Mouse (Mus musculus) right cerebral cortex, postnatal 10 days (tissue): ENCODE measurements around the gene Polr2b.

Source experiments
- DNase-seq, 2 experiments: peaks; one replicate each; pipeline ENCODE4 v3.0.0; 2021; ENCODE audit warnings: low spot score in 2 of 2

The Polr2b gene

DNA sequence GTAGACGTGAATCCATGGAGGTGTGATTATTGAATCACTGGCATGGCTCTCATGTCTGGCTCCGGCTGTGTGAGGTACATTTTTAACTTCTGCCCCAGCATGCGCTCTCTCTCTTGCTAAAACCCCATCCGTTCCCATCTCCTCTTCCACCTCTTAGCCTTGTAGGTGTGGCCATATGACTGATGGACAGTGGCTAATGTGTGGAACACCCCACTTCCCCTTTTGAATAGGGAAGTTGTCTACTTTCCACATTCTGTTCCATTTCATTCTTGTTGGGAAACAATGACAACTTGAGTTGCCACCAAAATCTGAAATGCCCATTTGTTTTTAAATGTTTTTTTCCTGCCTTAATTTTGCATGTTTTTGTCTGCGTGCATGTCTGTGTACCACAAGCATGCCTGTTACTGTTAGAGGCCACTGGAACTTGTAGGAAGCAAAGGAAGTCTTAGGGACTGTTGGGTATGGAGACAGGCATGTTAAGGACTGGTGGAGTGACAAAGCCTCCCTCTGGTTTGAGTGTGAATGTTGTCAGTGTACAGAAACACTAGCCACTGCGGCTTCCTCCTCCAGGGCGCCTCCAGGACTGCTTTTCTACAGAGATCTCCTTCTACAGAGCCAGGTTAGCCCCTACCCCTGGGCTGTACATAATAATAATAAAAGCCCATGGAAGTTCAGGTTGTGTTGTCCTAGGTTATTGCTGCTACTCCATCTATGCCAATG, 17.0 kb upstream of the Polr2b start:
- no peak for DNase-seq

GRCm38 (mm10) chr5:77299486-77299885, 10.5 kb upstream of the Polr2b start:
- DNase-seq = no peak

GRCm38 (mm10) chr5:77301296-77301903, 8.5 kb upstream of the Polr2b start:
- DNase-seq = no peak

- DNase-seq = no peak
Observed at GRCm38 (mm10) chr5:77307821-77308553, 2.0 kb upstream of the Polr2b start.

- DNase-seq = peak; percentile 26 to 38
Observed at GRCm38 (mm10) chr5:77309051-77309906, 668 bp upstream of the Polr2b start.

DNA sequence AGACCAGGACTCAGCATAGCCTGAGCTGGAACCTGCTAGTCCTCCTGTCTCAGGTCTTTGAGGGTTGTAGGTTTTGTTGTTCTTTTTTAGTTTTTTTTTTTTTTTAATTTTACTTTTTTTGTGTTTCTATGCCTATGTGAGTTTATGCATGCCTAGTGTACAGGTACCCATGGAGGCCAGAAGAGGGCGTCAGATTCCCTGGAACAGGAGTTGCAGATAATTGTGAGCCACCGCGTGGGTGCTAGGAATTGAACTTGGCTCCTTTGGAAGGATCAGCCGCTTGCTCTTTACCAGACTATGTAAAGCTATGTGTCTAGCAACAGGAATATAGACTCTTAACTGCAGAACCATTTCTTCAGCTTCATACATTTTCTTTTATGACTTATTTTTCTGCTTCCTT, 4.3 kb downstream of the Polr2b start:
- no peak for DNase-seq

- DNase-seq = no peak
Observed at GRCm38 (mm10) chr5:77314986-77315385, 5.0 kb downstream of the Polr2b start.

GRCm38 (mm10) chr5:77324936-77325335, 15.0 kb downstream of the Polr2b start:
- no peak for DNase-seq

- no peak for DNase-seq
Observed at GRCm38 (mm10) chr5:77330154-77330553, 20.2 kb downstream of the Polr2b start.

- no peak for DNase-seq
Observed at GRCm38 (mm10) chr5:77340033-77340432, 30.1 kb downstream of the Polr2b start.

- no peak for DNase-seq
Observed at GRCm38 (mm10) chr5:77348901-77349300, 39.0 kb downstream of the Polr2b start.

DNA sequence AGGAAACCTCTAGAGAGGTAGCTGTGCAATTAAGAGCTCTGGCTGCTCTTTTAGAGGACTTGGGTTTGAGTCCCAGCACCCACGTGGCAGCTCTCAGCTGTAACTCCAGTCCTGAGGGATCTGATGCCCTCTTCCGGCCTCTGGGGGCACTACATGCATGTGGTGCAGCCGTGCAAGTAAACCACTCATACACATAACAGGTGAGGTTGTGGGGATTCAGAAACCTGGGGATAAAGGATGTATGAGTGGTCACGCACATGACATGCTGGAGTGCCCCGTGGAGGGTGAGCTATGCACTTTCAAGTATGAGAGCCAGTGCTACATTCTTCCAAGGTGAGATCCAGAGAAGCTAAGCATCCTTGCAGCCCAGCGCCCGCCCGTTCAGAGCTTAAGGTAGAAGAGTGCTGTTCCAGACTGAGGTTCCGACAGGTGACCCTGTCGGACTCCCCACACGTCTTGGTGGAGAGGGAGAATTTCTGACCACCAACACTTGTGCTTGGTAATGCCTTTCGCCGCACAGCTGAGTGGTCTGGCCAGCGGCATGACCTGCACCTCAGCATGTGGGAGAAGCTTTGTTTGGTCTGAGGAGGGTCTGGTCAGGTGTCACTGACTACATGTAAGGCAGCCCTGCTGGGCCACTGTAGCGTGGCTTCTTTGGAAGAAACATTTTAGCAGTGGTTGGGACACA, 40.2 kb downstream of the Polr2b start:
- DNase-seq = no peak

DNA sequence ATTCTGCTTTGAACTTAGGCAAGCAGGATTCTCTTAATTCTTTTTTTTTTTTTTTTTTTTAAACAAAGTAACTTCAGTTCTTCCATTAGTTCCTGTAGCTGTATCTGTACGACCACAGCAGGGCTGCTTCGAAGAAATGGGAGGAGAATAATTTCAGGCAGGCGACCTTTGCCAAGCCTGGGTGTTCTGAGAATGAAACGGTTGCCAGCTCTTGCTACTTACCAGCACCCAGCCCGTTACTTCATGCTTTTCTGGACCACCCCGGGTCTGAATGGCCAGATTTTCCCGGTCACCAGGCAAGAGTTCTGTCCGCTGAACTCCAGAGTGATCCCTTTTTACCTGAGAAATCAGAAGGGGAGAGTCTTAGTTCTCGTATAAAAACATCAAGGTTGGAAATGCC, 41.7 kb downstream of the Polr2b start:
- DNase-seq = no peak

DNA sequence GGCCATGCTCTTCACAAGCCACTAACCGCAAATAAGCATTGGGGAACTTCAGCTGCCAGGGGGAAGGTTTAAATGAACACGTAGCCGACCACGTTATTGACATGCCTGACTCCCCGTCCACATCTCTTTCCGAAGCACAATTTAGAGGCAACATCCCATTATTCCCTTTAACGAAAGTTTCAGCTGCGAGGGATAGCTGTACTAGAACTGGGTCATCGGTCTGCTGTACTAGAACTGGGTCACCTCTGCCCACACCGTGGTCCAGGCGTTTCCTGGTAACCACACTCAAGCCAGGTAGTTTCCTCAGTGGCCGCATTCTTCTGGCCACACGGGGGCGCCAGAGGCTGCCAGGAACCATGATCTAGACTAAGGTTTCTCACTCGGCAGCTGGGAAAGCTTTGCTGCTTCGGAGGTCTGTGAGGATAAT, 44.4 kb downstream of the Polr2b start:
- peak; percentile 90 for DNase-seq

DNA sequence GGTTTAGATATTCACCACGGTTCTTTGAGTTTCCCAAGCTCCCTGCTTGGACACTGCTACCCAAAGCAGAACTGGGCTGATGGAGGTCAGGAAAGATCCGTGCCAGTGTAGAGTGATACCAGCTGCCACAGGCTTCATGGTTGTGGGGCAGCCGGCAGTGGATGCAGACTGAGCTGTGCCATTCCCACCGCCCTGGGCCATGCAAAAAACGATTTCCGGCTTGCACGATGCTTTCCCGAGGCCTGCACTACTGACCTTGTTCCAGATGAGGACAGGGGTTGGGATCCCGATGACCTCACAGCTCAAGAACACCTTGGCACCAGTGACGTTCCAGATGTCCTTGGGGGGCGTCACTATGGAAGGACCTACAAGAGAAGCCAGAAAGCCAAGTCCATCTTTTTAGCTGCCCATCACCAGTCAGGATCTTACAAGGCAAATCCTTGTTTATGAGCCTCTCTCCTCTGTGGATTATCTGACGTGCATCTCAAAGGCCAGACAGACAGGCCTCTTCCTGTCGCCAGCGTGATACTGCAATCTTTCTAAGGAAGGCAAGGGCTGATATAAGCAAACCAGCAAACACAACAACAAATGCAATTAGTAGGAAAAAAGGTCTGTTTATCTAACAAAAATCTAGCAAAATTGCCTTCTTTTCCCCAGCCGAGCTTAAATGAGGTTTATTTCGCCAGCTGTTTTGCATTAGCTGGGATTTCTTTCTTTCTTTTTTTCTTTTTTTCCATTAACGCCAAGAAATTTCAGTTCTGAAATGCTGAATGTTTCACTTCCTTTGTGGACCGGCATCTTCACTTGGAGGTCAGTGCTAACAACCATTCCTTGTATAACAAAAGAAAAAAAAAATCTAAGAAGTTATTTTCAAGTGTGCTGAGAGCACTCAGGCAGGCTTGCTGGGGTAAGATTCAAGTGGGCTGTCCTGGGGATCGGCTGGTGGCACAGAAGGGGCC, 45.6 kb downstream of the Polr2b start:
- DNase-seq = no peak

DNA sequence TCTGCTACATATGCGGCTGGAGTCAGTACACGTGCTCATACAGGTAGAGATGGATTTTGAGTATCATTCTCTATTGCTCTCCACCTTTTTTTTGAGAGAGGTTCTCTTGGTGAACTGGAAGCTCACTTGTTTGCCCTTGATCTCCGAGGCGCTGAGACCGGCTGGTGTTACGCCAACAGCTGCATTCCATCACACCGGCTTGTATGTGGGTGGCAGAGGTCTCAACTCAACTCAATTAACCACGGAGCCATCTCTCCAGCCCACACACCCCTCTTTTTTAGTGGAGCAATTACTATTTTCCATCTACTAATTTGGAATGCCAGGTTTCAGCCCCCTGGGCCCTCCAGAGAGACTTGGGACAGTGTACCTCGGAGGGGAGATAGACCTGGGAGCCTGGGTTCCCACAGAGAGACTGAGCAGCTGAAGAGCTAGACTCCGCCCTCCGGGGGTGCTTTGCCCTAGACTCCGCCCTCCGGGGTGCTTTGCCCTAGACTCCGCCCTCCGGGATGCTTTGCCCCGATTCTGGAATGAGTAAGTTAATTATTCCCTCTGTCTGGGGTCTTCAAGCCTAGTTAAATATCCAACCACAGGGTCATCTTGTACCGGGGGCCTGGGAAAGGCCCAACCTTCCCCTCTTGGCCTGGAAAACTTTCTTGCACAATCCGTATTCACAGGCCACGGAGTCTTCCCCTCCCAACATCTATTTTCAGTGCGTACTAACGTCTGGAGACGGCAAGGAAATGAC, 47.6 kb downstream of the Polr2b start:
- no peak for DNase-seq

GRCm38 (mm10) chr5:77358347-77358746, 48.4 kb downstream of the Polr2b start:
- DNase-seq = no peak

DNA sequence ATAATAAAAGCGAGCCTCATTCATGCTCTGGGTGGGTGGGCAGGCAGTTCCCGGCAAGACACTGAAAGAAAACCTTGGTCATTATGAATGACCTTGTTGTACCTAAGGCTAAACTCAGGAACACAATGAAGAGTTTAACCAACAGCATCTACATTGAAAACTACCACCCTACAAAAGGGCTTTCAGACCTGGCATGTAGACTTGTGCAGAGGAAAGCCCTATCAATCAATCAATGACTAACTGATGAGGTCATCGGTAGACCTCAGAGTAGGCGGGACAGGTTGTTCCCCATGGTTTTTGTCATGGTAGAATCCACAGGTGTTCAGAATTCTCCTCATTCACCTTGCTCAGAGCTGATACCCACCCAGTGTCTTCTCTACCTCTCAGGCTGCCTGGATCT, 50.0 kb downstream of the Polr2b start:
- no peak for DNase-seq

- no peak for DNase-seq
Observed at GRCm38 (mm10) chr5:77361006-77361405, 51.1 kb downstream of the Polr2b start.
